Mouse (Mus musculus): ENCODE measurements around the gene Slc25a44. TPM values are rescaled to one million over a fixed set of nuclear protein-coding genes. Genes with fewer than 3 reads are reported as not detected.

Slc25a44 gene
- polyA plus RNA-seq, 1 experiment from 2014 or later, result 20.6 TPM

GRCm38 (mm10) chr3:88446471-88447123, 21.7 kb upstream of the Slc25a44 start:
- ATAC-seq (replicated peaks; ENCODE audit: low FRiP score), result no peak
- H3K4me1 ChIP-seq (replicated peaks; ENCODE audit: control insufficient read depth, insufficient read depth, low read length), result peaks cover 14% of the 10 kb centered on the region
- no peak for DNase-seq (ENCODE audit: low spot score)
- WGBS, result 53% methylated on average over 8 of the region's 8 CpGs
- no peaks in the 10 kb centered on the region for H3K9me3 ChIP-seq (ENCODE audit: control insufficient read depth, low read length)
- no peak overlapping the region for H3K4me2 ChIP-seq
- peaks cover 14% of the 10 kb centered on the region for H3K27me3 ChIP-seq (replicated peaks; ENCODE audit: control insufficient read depth, insufficient read depth, low read length)
- H3K4me3 ChIP-seq (ENCODE audit: low read depth, low read length), result no peak overlapping the region
- no peak overlapping the region for H3K27ac ChIP-seq (ENCODE audit: low read depth, low read length)
- H3K36me3 ChIP-seq (ENCODE audit: control insufficient read depth, insufficient read depth, low read length), result no peaks in the 10 kb centered on the region
- H3K9ac ChIP-seq (ENCODE audit: low read depth, low read length), result no peak overlapping the region

GRCm38 (mm10) chr3:88442888-88443287, 17.9 kb upstream of the Slc25a44 start:
- Histone ChIP-seq H3K9ac (ENCODE audit: low read depth, low read length) (peak overlapping the region; percentile 36; the same call in 1 of the 2 replicates), H3K4me2 (no peak overlapping the region), H3K27ac (ENCODE audit: low read depth, low read length) (no peak overlapping the region), H3K4me3 (ENCODE audit: low read depth, low read length) (no peak overlapping the region), H3K36me3 (ENCODE audit: control insufficient read depth, insufficient read depth, low read length) (no peaks in the 10 kb centered on the region), H3K27me3 (replicated peaks; ENCODE audit: control insufficient read depth, insufficient read depth, low read length) (peaks cover 8% of the 10 kb centered on the region), H3K4me1 (replicated peaks; ENCODE audit: control insufficient read depth, insufficient read depth, low read length) (peaks cover 11% of the 10 kb centered on the region), H3K9me3 (ENCODE audit: control insufficient read depth, low read length) (no peaks in the 10 kb centered on the region)
- WGBS, result 56% methylated on average over 7 of the region's 7 CpGs
- 0 out of 2 replicates have a peak, but pooled peaks have one; percentile 29 for ATAC-seq (replicated peaks; ENCODE audit: low FRiP score)
- no peak for DNase-seq (ENCODE audit: low spot score)

- Histone ChIP-seq H3K4me2 (no peak overlapping the region), H3K9me3 (ENCODE audit: control insufficient read depth, low read length) (no peaks in the 10 kb centered on the region), H3K27ac (ENCODE audit: low read depth, low read length) (no peak overlapping the region), H3K9ac (ENCODE audit: low read depth, low read length) (peak overlapping the region; percentile 36; the same call in 1 of the 2 replicates), H3K4me3 (ENCODE audit: low read depth, low read length) (no peak overlapping the region), H3K4me1 (replicated peaks; ENCODE audit: control insufficient read depth, insufficient read depth, low read length) (peaks cover 12% of the 10 kb centered on the region), H3K27me3 (replicated peaks; ENCODE audit: control insufficient read depth, insufficient read depth, low read length) (peaks cover 8% of the 10 kb centered on the region), H3K36me3 (ENCODE audit: control insufficient read depth, insufficient read depth, low read length) (no peaks in the 10 kb centered on the region)
- ATAC-seq (replicated peaks; ENCODE audit: low FRiP score) (no peak), DNase-seq (ENCODE audit: low spot score) (no peak)
- WGBS, result 79% methylated on average over 12 of the region's 12 CpGs
Measured at GRCm38 (mm10) chr3:88442488-88442887, 17.5 kb upstream of the Slc25a44 start.

- Histone ChIP-seq H3K9ac (ENCODE audit: low read depth, low read length) (no peak overlapping the region), H3K4me2 (peak overlapping the region; percentile 42), H3K4me1 (replicated peaks; ENCODE audit: control insufficient read depth, insufficient read depth, low read length) (peaks cover 18% of the 10 kb centered on the region), H3K4me3 (ENCODE audit: low read depth, low read length) (no peak overlapping the region; the same call in 1 of the 2 replicates), H3K27me3 (replicated peaks; ENCODE audit: control insufficient read depth, insufficient read depth, low read length) (peaks cover 8% of the 10 kb centered on the region), H3K9me3 (ENCODE audit: control insufficient read depth, low read length) (no peaks in the 10 kb centered on the region), H3K36me3 (ENCODE audit: control insufficient read depth, insufficient read depth, low read length) (no peaks in the 10 kb centered on the region), H3K27ac (ENCODE audit: low read depth, low read length) (no peak overlapping the region)
- DNase-seq (ENCODE audit: low spot score) (no peak), ATAC-seq (replicated peaks; ENCODE audit: low FRiP score) (no peak)
- 16% methylated on average over 27 of the region's 27 CpGs for WGBS
Measured at GRCm38 (mm10) chr3:88440500-88441381, 15.8 kb upstream of the Slc25a44 start.

GRCm38 (mm10) chr3:88439582-88439981, 14.6 kb upstream of the Slc25a44 start:
- Histone ChIP-seq H3K4me2 (no peak overlapping the region), H3K9me3 (ENCODE audit: control insufficient read depth, low read length) (no peaks in the 10 kb centered on the region), H3K36me3 (ENCODE audit: control insufficient read depth, insufficient read depth, low read length) (no peaks in the 10 kb centered on the region), H3K27me3 (replicated peaks; ENCODE audit: control insufficient read depth, insufficient read depth, low read length) (peaks cover 8% of the 10 kb centered on the region), H3K27ac (ENCODE audit: low read depth, low read length) (no peak overlapping the region), H3K4me3 (ENCODE audit: low read depth, low read length) (no peak overlapping the region), H3K4me1 (replicated peaks; ENCODE audit: control insufficient read depth, insufficient read depth, low read length) (peaks cover 18% of the 10 kb centered on the region), H3K9ac (ENCODE audit: low read depth, low read length) (no peak overlapping the region)
- WGBS, result 53% methylated on average over 4 of the region's 4 CpGs
- DNase-seq (ENCODE audit: low spot score) (no peak), ATAC-seq (replicated peaks; ENCODE audit: low FRiP score) (no peak)

- Histone ChIP-seq H3K9ac (ENCODE audit: low read depth, low read length) (no peak overlapping the region), H3K27me3 (replicated peaks; ENCODE audit: control insufficient read depth, insufficient read depth, low read length) (peaks cover 8% of the 10 kb centered on the region), H3K27ac (ENCODE audit: low read depth, low read length) (no peak overlapping the region), H3K4me2 (peak overlapping the region; percentile 61), H3K4me3 (ENCODE audit: low read depth, low read length) (no peak overlapping the region), H3K9me3 (ENCODE audit: control insufficient read depth, low read length) (no peaks in the 10 kb centered on the region), H3K4me1 (replicated peaks; ENCODE audit: control insufficient read depth, insufficient read depth, low read length) (peaks cover 16% of the 10 kb centered on the region), H3K36me3 (ENCODE audit: control insufficient read depth, insufficient read depth, low read length) (no peaks in the 10 kb centered on the region)
- 68% methylated on average over 10 of the region's 10 CpGs for WGBS
- ATAC-seq (replicated peaks; ENCODE audit: low FRiP score) (no peak), DNase-seq (ENCODE audit: low spot score) (no peak)
Measured at GRCm38 (mm10) chr3:88437454-88437853, 12.5 kb upstream of the Slc25a44 start.

GRCm38 (mm10) chr3:88436395-88437201, 11.7 kb upstream of the Slc25a44 start:
- H3K4me3 ChIP-seq (ENCODE audit: low read depth, low read length), result peak overlapping the region; percentile 3; the same call in 1 of the 2 replicates
- ATAC-seq (replicated peaks; ENCODE audit: low FRiP score) (peak; percentile 81), DNase-seq (ENCODE audit: low spot score) (peak; percentile 74)
- H3K36me3 ChIP-seq (ENCODE audit: control insufficient read depth, insufficient read depth, low read length), result no peaks in the 10 kb centered on the region
- peaks cover 16% of the 10 kb centered on the region for H3K4me1 ChIP-seq (replicated peaks; ENCODE audit: control insufficient read depth, insufficient read depth, low read length)
- no peak overlapping the region for H3K27ac ChIP-seq (ENCODE audit: low read depth, low read length)
- H3K4me2 ChIP-seq, result peak overlapping the region; percentile 61
- WGBS, result 10% methylated on average over 29 of the region's 29 CpGs
- H3K27me3 ChIP-seq (replicated peaks; ENCODE audit: control insufficient read depth, insufficient read depth, low read length), result peaks cover 8% of the 10 kb centered on the region
- H3K9me3 ChIP-seq (ENCODE audit: control insufficient read depth, low read length), result no peaks in the 10 kb centered on the region
- H3K9ac ChIP-seq (ENCODE audit: low read depth, low read length), result no peak overlapping the region

GRCm38 (mm10) chr3:88435515-88435914, 10.6 kb upstream of the Slc25a44 start:
- DNase-seq (ENCODE audit: low spot score), result no peak
- H3K4me2 ChIP-seq, result no peak overlapping the region
- no peak overlapping the region for H3K4me3 ChIP-seq (ENCODE audit: low read depth, low read length)
- H3K4me1 ChIP-seq (replicated peaks; ENCODE audit: control insufficient read depth, insufficient read depth, low read length), result peaks cover 13% of the 10 kb centered on the region
- peaks cover 8% of the 10 kb centered on the region for H3K27me3 ChIP-seq (replicated peaks; ENCODE audit: control insufficient read depth, insufficient read depth, low read length)
- no peak overlapping the region for H3K27ac ChIP-seq (ENCODE audit: low read depth, low read length)
- ATAC-seq (replicated peaks; ENCODE audit: low FRiP score), result no peak
- 62% methylated on average over 10 of the region's 10 CpGs for WGBS
- H3K36me3 ChIP-seq (ENCODE audit: control insufficient read depth, insufficient read depth, low read length), result no peaks in the 10 kb centered on the region
- no peaks in the 10 kb centered on the region for H3K9me3 ChIP-seq (ENCODE audit: control insufficient read depth, low read length)
- no peak overlapping the region for H3K9ac ChIP-seq (ENCODE audit: low read depth, low read length)

All from liver, embryonic 11.5 days (tissue).